ENCODE assay signal across 22 mouse cellular contexts in genomic region chr6:147727644-147728533, GRCm38 (mm10).
DNase-seq lines count a peak whose midpoint lies in the region; ATAC-seq lines count a peak whose summit lies in the region.
"Had no signal": no experiment of that assay in that cellular context is flagged by ENCODE, and none has a peak within 500 bp of the region (broad histone marks: within the 10 kb centered on the region; RNA-seq: fewer than 3 reads in every experiment).

No protein-coding gene starts in this region.

- H3K9me3 ChIP-seq in limb, embryonic 15.5 days, result no peaks in the 10 kb centered on the region
- H3K9me3 ChIP-seq: heart, embryonic 15.5 days; stomach, embryonic 15.5 days had no signal

- no peak overlapping the region for H3K4me3 ChIP-seq in limb, embryonic 15.5 days
- H3K4me3 ChIP-seq: heart, adult 2 months; heart, embryonic 15.5 days; myocyte; stomach, embryonic 15.5 days had no signal

- DNase-seq in frontal cortex, postnatal 10 days (ENCODE audit: low spot score in 2 of 2), result no peak
- peak; percentile 11 to 21 for DNase-seq in left cerebral cortex, postnatal 36 days (ENCODE audit: low spot score in 2 of 2)
- DNase-seq in left cerebral cortex, adult 9 months (ENCODE audit: low spot score in 2 of 2), result no peak
- peak; percentile 73 for DNase-seq in brain, embryonic 18.5 days (ENCODE audit: low read depth, low spot score)
- no peak for DNase-seq in kidney, postnatal 25 days
- DNase-seq: adrenal gland, postnatal 36 days; B cell, adult 2 months; cerebellum, adult 9-10 months; gastrocnemius, postnatal 14 days; heart, adult 2 months; heart, postnatal 4 days; liver; lung, postnatal 10 days; midbrain, embryonic 14.5 days; thymus, adult 2 months had no signal

- no peaks in the 10 kb centered on the region; the same call in 1 of the 2 replicates for H3K4me1 ChIP-seq in limb, embryonic 15.5 days
- H3K4me1 ChIP-seq: stomach, embryonic 15.5 days had no signal

- no peaks in the 10 kb centered on the region for H3K27me3 ChIP-seq in limb, embryonic 15.5 days
- H3K27me3 ChIP-seq: heart, embryonic 15.5 days; stomach, embryonic 15.5 days had no signal

- H3K9ac ChIP-seq in limb, embryonic 15.5 days, result no peak overlapping the region
- H3K9ac ChIP-seq: heart, embryonic 15.5 days; stomach, embryonic 15.5 days had no signal

- ATAC-seq in frontal cortex, adult (ENCODE audit: low TSS enrichment), result peak; percentile 96
- ATAC-seq in limb, embryonic 15.5 days (ENCODE audit: insufficient number of reproducible peaks, low FRiP score, low TSS enrichment, low read depth), result no peak
- ATAC-seq: hindbrain, embryonic 16.5 days; intestine, postnatal 0 days had no signal

- H3K36me3 ChIP-seq in limb, embryonic 15.5 days, result no peaks in the 10 kb centered on the region
- H3K36me3 ChIP-seq: heart, embryonic 15.5 days; stomach, embryonic 15.5 days had no signal

- intact Hi-C loops in left cerebral cortex, postnatal 36 days (cut with DNase I), result no loop called here

- 55% methylated on average over 6 of the region's 6 CpGs for WGBS in limb, embryonic 15.5 days

- peak overlapping the region; percentile 59 for H3K27ac ChIP-seq in limb, embryonic 15.5 days
- H3K27ac ChIP-seq: heart, adult 2 months; heart, embryonic 15.5 days; stomach, embryonic 15.5 days had no signal

- H3K4me2 ChIP-seq in limb, embryonic 15.5 days, result no peak overlapping the region
- H3K4me2 ChIP-seq: heart, embryonic 15.5 days; stomach, embryonic 15.5 days had no signal

Comparison
In these comparisons a context has a peak if more than half of its experiments do, and no peak if none do; other contexts are left out.
1. DNase-seq: peak in left cerebral cortex, postnatal 36 days (2 of 2) and brain, embryonic 18.5 days (single experiment); none in frontal cortex, postnatal 10 days (0 of 2), left cerebral cortex, adult 9 months (0 of 2) and kidney, postnatal 25 days (0 of 2).